Mouse (Mus musculus): ENCODE measurements around the gene Rexo4.

- TF ChIP-seq GATA1 (IDR thresholded peaks at IDR 0.05; ENCODE audit: borderline replicate concordance, low read length) (no peak), FLI1 (IDR thresholded peaks at IDR 0.05; ENCODE audit: low read length) (no peak)
Observed at GRCm38 (mm10) chr2:26943253-26943652, 20.9 kb downstream of the Rexo4 start.
